Mouse (Mus musculus) spleen, adult 2 months (tissue): Measurements from ENCODE around the gene Ubac2. TPM values are rescaled to one million over a fixed set of nuclear protein-coding genes. Genes with fewer than 3 reads are reported as not detected.
A peak's percentile ranks its signal among the peaks of the same experiment; 100 is the strongest.

Experiments
- DNase-seq, 2 experiments: peaks; one replicate each; pipeline versions ENCODE4 v3.0.0 to v3.0.0-alpha.2; 2012 to 2021; ENCODE audit warnings: low spot score in 2 of 2, low read depth in 1 of 2
- H3K27ac ChIP-seq: fragments of 200-500 bp; 2 replicates; pipeline ENCODE4 v1.5.1; 2012; ENCODE audit warnings: low read length, inconsistent platforms; ENCODE audit not compliant: insufficient read depth
- H3K27me3 ChIP-seq: fragments of 200-500 bp; 2 replicates; pipeline ENCODE4 v1.6.1; 2012; ENCODE audit warnings: mild to moderate bottlenecking, moderate library complexity, low read length, inconsistent platforms; ENCODE audit not compliant: control insufficient read depth, insufficient read depth
- H3K36me3 ChIP-seq: fragments of 200-500 bp; 2 replicates; pipeline ENCODE4 v1.6.1; 2012; ENCODE audit warnings: mild to moderate bottlenecking, low read length, inconsistent platforms; ENCODE audit not compliant: control insufficient read depth, insufficient read depth
- H3K4me1 ChIP-seq: fragments of 200-500 bp; 2 replicates; pipeline ENCODE4 v1.6.1; 2011; ENCODE audit warnings: inconsistent platforms; ENCODE audit not compliant: control insufficient read depth, insufficient read depth, insufficient read length
- H3K4me3 ChIP-seq: fragments of 200-500 bp; 2 replicates; pipeline ENCODE4 v1.5.1; 2011; ENCODE audit warnings: mild to moderate bottlenecking, inconsistent platforms; ENCODE audit not compliant: insufficient read depth, insufficient read length; ENCODE audit errors: extremely low read depth
- CTCF ChIP-seq: fragments of 200-500 bp; IDR thresholded peaks from 2 replicates; pipeline ENCODE4 v1.5.1; 2011; ENCODE audit warnings: mild to moderate bottlenecking, inconsistent platforms; ENCODE audit not compliant: insufficient read depth, insufficient read length, insufficient replicate concordance; ENCODE audit errors: extremely low read depth
- POLR2A ChIP-seq: fragments of 200-500 bp; IDR thresholded peaks from 2 replicates; pipeline ENCODE4 v1.6.1; 2011; ENCODE audit warnings: low read depth, low read length, inconsistent platforms
- WGBS: fragments of 180-500 bp; shearing (Covaris S2); methylation state at CpG from one replicate; pipeline ENCODE4 v1.1.7; 2018; 5-methylcytosine and 5-hydroxymethylcytosine counted together
- polyA plus RNA-seq: library from polyadenylated mRNA; depleted of rRNA; stranded (reverse); fragments of >200 nt; gene quantifications from 2 replicates; pipeline ENCODE4 v1.2.3, GENCODE M21; 2012

Gene Ubac2
- polyA plus RNA-seq, 1 experiment, result 45.3 TPM

DNA sequence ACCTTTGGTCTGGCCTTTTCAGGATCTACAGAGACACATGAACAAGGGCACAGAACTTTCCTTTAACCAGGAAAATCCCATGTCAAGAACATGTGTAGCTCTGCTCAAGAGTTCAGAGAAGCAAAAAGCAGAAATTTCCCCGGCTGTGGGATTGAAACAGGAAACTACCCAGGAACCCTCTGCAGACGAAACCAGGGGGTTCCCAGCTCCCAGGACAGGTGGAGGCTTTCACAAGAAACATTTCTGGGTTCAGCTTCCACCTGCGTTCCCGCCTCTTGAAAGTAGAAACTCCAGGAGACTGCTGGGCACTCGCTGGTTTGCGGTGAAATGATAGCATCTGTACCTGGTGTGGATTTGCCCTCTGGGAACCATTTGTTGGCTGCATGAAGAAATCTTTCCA lies 178.5 kb downstream of the Ubac2 start:
- Histone ChIP-seq H3K4me1 (peaks cover 55% of the 10 kb centered on the region), H3K27me3 (no peaks in the 10 kb centered on the region), H3K27ac (peak overlapping the region; percentile 73), H3K36me3 (no peaks in the 10 kb centered on the region), H3K4me3 (no peak overlapping the region)
- no peak for DNase-seq
- 37% methylated on average over 6 of the region's 6 CpGs for WGBS
- TF ChIP-seq CTCF (no peak), POLR2A (no peak)

GRCm38 (mm10) chr14:122057941-122058346 lies 179.5 kb downstream of the Ubac2 start:
- 3% methylated on average over 2 of the region's 2 CpGs for WGBS
- H3K4me1 ChIP-seq, result peaks cover 58% of the 10 kb centered on the region
- TF ChIP-seq CTCF, result no peak
- TF ChIP-seq POLR2A, result no peak

GRCm38 (mm10) chr14:122060642-122061041 lies 182.2 kb downstream of the Ubac2 start:
- peak; percentile 81 to 91 for DNase-seq
- whole genome bisulfite sequencing, result 2% methylated on average over 3 of the region's 3 CpGs
- Histone ChIP-seq H3K27me3 (no peaks in the 10 kb centered on the region), H3K27ac (no peak overlapping the region), H3K36me3 (no peaks in the 10 kb centered on the region), H3K4me1 (peaks cover 63% of the 10 kb centered on the region), H3K4me3 (no peak overlapping the region)
- no peak for TF ChIP-seq POLR2A
- peak; percentile 82; the same call in 1 of the 2 replicates for TF ChIP-seq CTCF

More at GRCm38 (mm10) chr14:122057941-122058346, 179.5 kb downstream of the Ubac2 start:
- H3K27ac ChIP-seq, result peak overlapping the region; percentile 73
- peak in 1 of 2 experiments; percentile 46 for DNase-seq
- H3K27me3 ChIP-seq, result no peaks in the 10 kb centered on the region
- no peaks in the 10 kb centered on the region for H3K36me3 ChIP-seq
- H3K4me3 ChIP-seq, result no peak overlapping the region

- DNase-seq, result no peak
- Histone ChIP-seq H3K36me3 (no peaks in the 10 kb centered on the region), H3K27ac (peak overlapping the region; percentile 97), H3K4me3 (no peak overlapping the region), H3K27me3 (no peaks in the 10 kb centered on the region), H3K4me1 (peaks cover 66% of the 10 kb centered on the region)
- TF ChIP-seq CTCF (no peak), POLR2A (no peak)
- 87% methylated on average over 6 of the region's 6 CpGs for WGBS
Measured at GRCm38 (mm10) chr14:122061376-122061775, 183.0 kb downstream of the Ubac2 start.

GRCm38 (mm10) chr14:122062411-122063090 lies 184.1 kb downstream of the Ubac2 start:
- DNase-seq, result peak; percentile 52 to 58
- peak overlapping the region; percentile 97 for H3K27ac ChIP-seq
- no peak overlapping the region for H3K4me3 ChIP-seq
- 65% methylated on average over 10 of the region's 10 CpGs for WGBS
- peaks cover 65% of the 10 kb centered on the region for H3K4me1 ChIP-seq
- no peaks in the 10 kb centered on the region for H3K36me3 ChIP-seq
- TF ChIP-seq POLR2A, result no peak
- no peak for TF ChIP-seq CTCF
- H3K27me3 ChIP-seq, result no peaks in the 10 kb centered on the region

DNA sequence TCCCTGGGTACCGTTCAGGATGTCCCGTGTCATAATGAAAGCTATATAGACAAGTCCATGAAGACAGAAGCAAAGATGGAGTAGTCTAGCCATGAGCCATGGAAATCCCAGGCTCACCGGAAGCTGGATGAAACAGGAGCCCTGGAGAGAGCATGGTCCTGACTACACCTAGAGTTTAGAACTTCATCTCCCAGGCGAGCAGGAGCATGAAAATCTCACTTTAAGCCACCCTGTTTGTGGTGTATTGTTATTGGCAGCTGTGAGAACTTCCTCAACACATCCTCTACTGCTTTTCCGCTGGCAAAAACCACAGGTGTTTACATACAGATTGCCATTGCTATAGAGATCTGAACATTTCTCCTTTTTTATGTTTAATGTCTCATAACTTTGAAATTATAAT lies 185.2 kb downstream of the Ubac2 start:
- no peak for TF ChIP-seq CTCF
- peak; percentile 16; the same call in 1 of the 2 replicates for TF ChIP-seq POLR2A
- DNase-seq, result peak; percentile 64 to 70
- 17% methylated on average over 5 of the region's 5 CpGs for WGBS
- Histone ChIP-seq H3K36me3 (no peaks in the 10 kb centered on the region), H3K4me3 (peak overlapping the region; percentile 2; the same call in 1 of the 2 replicates), H3K4me1 (peaks cover 60% of the 10 kb centered on the region), H3K27ac (peak overlapping the region; percentile 97), H3K27me3 (no peaks in the 10 kb centered on the region)

- Histone ChIP-seq H3K4me3 (no peak overlapping the region), H3K4me1 (peaks cover 54% of the 10 kb centered on the region), H3K27me3 (no peaks in the 10 kb centered on the region), H3K27ac (peak overlapping the region; percentile 93), H3K36me3 (no peaks in the 10 kb centered on the region)
- DNase-seq, result peak; percentile 56 to 83
- TF ChIP-seq CTCF (peak; percentile 92; the same call in 1 of the 2 replicates), POLR2A (no peak)
- under 1% methylated on average over 2 of the region's 2 CpGs for WGBS
Measured at GRCm38 (mm10) chr14:122064519-122064918, 186.1 kb downstream of the Ubac2 start.
